Mouse (Mus musculus) brain, embryonic 14.5 days (tissue): Measurements from ENCODE around the gene Cacna2d2.

Experiments used
- CTCF ChIP-seq: fragments of 200-500 bp; IDR thresholded peaks from 2 replicates; pipeline ENCODE4 v1.5.1; 2012; ENCODE audit warnings: inconsistent platforms, mild to moderate bottlenecking, moderate library complexity, borderline replicate concordance; ENCODE audit not compliant: insufficient read depth, insufficient read length; ENCODE audit errors: extremely low read depth
- POLR2A ChIP-seq: fragments of 200-500 bp; IDR thresholded peaks from 2 replicates; pipeline ENCODE4 v1.6.1; 2012; ENCODE audit warnings: mild to moderate bottlenecking, inconsistent platforms, borderline replicate concordance; ENCODE audit not compliant: poor library complexity, insufficient read depth, insufficient read length, severe bottlenecking; ENCODE audit errors: extremely low read depth

DNA sequence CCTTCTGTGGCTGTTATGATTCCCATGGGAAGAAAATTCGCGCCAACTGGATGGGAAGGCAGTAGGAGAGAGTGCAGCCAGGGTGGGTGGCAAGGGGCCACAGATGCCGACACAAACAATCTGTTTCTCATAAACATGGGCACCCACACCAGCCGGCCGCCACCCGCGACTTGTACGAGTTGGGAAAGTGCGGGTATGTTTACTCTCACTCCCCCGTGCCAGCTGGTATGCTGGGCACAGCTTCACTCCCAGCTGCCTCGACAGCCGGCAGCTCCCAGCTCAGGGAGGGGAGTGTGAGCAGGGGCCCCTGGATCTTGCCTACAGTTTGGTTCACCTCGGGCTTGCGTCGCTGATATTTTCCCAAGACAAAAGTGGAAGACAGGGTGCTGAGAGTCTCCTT, 57.3 kb downstream of the Cacna2d2 start:
- TF ChIP-seq CTCF (no peak), POLR2A (no peak)
